Mouse (Mus musculus) mouse embryonic stem cell (cell line): Measurements from ENCODE around the gene Ccnt2.

Source experiments
- in situ Hi-C, 2 experiments: fragments of 300-500 bp; cut with MboI; formaldehyde crosslinking; loops; 1 replicate in 1 of 2; 3 replicates in 1 of 2; pipeline ENCODE4 v1.14.3; 2019 to 2020; ENCODE audit warnings: low sequenced_read_pairs in 2 of 2, low pct_unique_long_range_greater_than_20kb in 1 of 2, mixed read lengths in 1 of 2; ENCODE audit not compliant: unreplicated experiment in 1 of 2

Ccnt2 gene

GRCm38 (mm10) chr1:127773803-127774500 lies at the start of gene Ccnt2:
TSS of gene Ccnt2 (plus strand) at chr1:127774164.
- in situ Hi-C loops, result no loop called here

- in situ Hi-C loops, result no loop called here
Observed at GRCm38 (mm10) chr1:127729096-127729495, 44.9 kb upstream of the Ccnt2 start, which contains the start of gene Acmsd. TSS of gene Acmsd (plus strand) at chr1:127729413.

GRCm38 (mm10) chr1:127731086-127731485 lies 42.9 kb upstream of the Ccnt2 start:
- in situ Hi-C loops, result no loop called here

GRCm38 (mm10) chr1:127732435-127732834 lies 41.5 kb upstream of the Ccnt2 start:
- in situ Hi-C loops, result no loop called here

GRCm38 (mm10) chr1:127732841-127733240 lies 41.1 kb upstream of the Ccnt2 start:
- in situ Hi-C loops, result no loop called here

- in situ Hi-C loops, result no loop called here
Observed at GRCm38 (mm10) chr1:127735356-127735755, 38.6 kb upstream of the Ccnt2 start.

GRCm38 (mm10) chr1:127750401-127751102 lies 23.4 kb upstream of the Ccnt2 start:
- in situ Hi-C loops, result loop anchor here in 1 of 2 experiments (10.0 kb wide), 1 partner anchor 246 kb away; no protein-coding TSS in a partner anchor

- in situ Hi-C loops, result loop anchor here in 1 of 2 experiments (10.0 kb wide), 1 partner anchor 251 kb away; no protein-coding TSS in a partner anchor
Observed at GRCm38 (mm10) chr1:127755806-127756205, 18.2 kb upstream of the Ccnt2 start.

- in situ Hi-C loops, result loop anchor here in 1 of 2 experiments (10.0 kb wide), 1 partner anchor 252 kb away; no protein-coding TSS in a partner anchor
Observed at GRCm38 (mm10) chr1:127756331-127757163, 17.4 kb upstream of the Ccnt2 start.

GRCm38 (mm10) chr1:127757164-127757545 lies 16.8 kb upstream of the Ccnt2 start:
- in situ Hi-C loops, result loop anchor here in 1 of 2 experiments (10.0 kb wide), 1 partner anchor 252 kb away; no protein-coding TSS in a partner anchor

GRCm38 (mm10) chr1:127765468-127765867 lies 8.5 kb upstream of the Ccnt2 start:
- in situ Hi-C loops, result loop anchor here (10.0 kb wide), 2 partner anchors 81 to 261 kb away; no protein-coding TSS in a partner anchor

- in situ Hi-C loops, result loop anchor here (10.0 kb wide), 2 partner anchors 82 to 262 kb away; no protein-coding TSS in a partner anchor
Observed at GRCm38 (mm10) chr1:127766741-127767140, 7.2 kb upstream of the Ccnt2 start.

- in situ Hi-C loops, result no loop called here
Observed at GRCm38 (mm10) chr1:127773198-127773802, 664 bp upstream of the Ccnt2 start.

GRCm38 (mm10) chr1:127774501-127774880 lies 527 bp downstream of the Ccnt2 start:
- in situ Hi-C loops, result no loop called here

- in situ Hi-C loops, result no loop called here
Observed at GRCm38 (mm10) chr1:127775206-127775720, 1.3 kb downstream of the Ccnt2 start.

GRCm38 (mm10) chr1:127776246-127776645 lies 2.3 kb downstream of the Ccnt2 start:
- in situ Hi-C loops, result no loop called here

- in situ Hi-C loops, result no loop called here
Observed at GRCm38 (mm10) chr1:127778611-127779010, 4.6 kb downstream of the Ccnt2 start.

- in situ Hi-C loops, result no loop called here
Observed at GRCm38 (mm10) chr1:127780142-127780541, 6.2 kb downstream of the Ccnt2 start.
